Mouse (Mus musculus) intestine, embryonic 14.5 days (tissue): ENCODE measurements at regions not wholly inside any gene's neighbourhood (a gene's known extent, or its start where the extent isn't known, plus 50 kb on each side); places are given as distances from the start of the nearest gene placed in this dataset.

Source experiments
- ATAC-seq: fragments of 200-750 bp; cut with Nextera tagmentation; replicated peaks from 2 replicates; pipeline ENCODE4 v1.8.0; 2017; ENCODE audit warnings: low read depth, moderate number of reproducible peaks, moderate TSS enrichment, moderate library complexity; ENCODE audit not compliant: low FRiP score, low TSS enrichment
- DNase-seq: peaks from one replicate; pipeline ENCODE4 v3.0.0-alpha.2; 2018; ENCODE audit warnings: low spot score
- H3K27ac ChIP-seq: fragments of 300-500 bp; sonication (generic); 2 replicates; pipeline ENCODE4 v1.5.1; 2014; ENCODE audit warnings: low read depth, mild to moderate bottlenecking, control low read depth
- H3K27me3 ChIP-seq: fragments of 300-500 bp; sonication (generic); replicated peaks from 2 replicates; pipeline ENCODE4 v1.6.1; 2014; ENCODE audit warnings: low read length, control low read depth; ENCODE audit not compliant: control insufficient read depth, insufficient read depth
- H3K36me3 ChIP-seq: fragments of 300-500 bp; sonication (generic); 2 replicates; pipeline ENCODE4 v1.6.1; 2014; ENCODE audit warnings: low read length, control low read depth; ENCODE audit not compliant: control insufficient read depth, insufficient read depth
- H3K4me1 ChIP-seq: fragments of 300-500 bp; sonication (generic); replicated peaks from 2 replicates; pipeline ENCODE4 v1.6.1; 2014; ENCODE audit warnings: low read length, control low read depth, mixed read lengths; ENCODE audit not compliant: control insufficient read depth, insufficient read depth
- H3K4me2 ChIP-seq: fragments of 300-500 bp; sonication (generic); 2 replicates; pipeline ENCODE4 v1.6.1; 2014; ENCODE audit warnings: low read length
- H3K4me3 ChIP-seq: fragments of 300-500 bp; sonication (generic); 2 replicates; pipeline ENCODE4 v1.5.1; 2014; ENCODE audit warnings: low read depth, low read length, control low read depth, mixed read lengths
- H3K9ac ChIP-seq: fragments of 300-500 bp; sonication (generic); 2 replicates; pipeline ENCODE4 v1.6.1; 2014; ENCODE audit warnings: mild to moderate bottlenecking, low read length
- H3K9me3 ChIP-seq: fragments of 300-500 bp; sonication (generic); 2 replicates; pipeline ENCODE4 v1.6.1; 2016; ENCODE audit warnings: low read length, control low read depth; ENCODE audit not compliant: control insufficient read depth
- WGBS: fragments of 180-500 bp; shearing (Covaris S2); extraction: QIAGEN DNeasy Blood & Tissue Kit; methylation state at CpG from one replicate; pipeline ENCODE4 v1.1.7; 2014; 5-methylcytosine and 5-hydroxymethylcytosine counted together

DNA sequence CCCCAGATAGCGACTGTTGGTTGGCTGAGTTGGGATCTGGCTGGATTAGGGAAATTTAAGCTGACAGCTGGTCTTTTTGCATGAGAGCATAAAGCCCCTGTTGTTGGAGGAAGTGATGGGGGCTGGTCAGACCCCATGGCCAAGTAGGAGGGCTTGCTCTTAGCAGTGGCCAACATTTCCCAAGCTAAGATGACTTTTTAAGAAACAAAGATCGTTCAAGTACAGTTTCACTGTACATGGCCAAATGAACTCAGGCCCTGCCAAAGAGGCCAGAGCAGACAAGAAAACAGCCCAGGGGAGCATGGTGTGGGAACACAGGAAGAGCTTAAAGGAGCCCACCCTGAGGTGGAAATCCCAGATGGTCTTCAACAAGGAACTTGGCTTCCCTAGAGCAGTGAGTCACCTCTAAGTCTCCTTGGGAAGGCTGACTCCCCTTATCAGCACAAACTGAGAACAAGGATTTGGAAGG, 128.0 kb upstream of the Ankrd55 start:
- DNase-seq (no peak), ATAC-seq (0 out of 2 replicates have a peak, but pooled peaks have one; percentile 68)
- Histone ChIP-seq H3K4me2 (no peak overlapping the region), H3K27ac (peak overlapping the region; percentile 8; the same call in 1 of the 2 replicates), H3K9ac (no peak overlapping the region), H3K4me1 (no peaks in the 10 kb centered on the region), H3K27me3 (no peaks in the 10 kb centered on the region), H3K4me3 (no peak overlapping the region), H3K36me3 (no peaks in the 10 kb centered on the region), H3K9me3 (peaks cover 3% of the 10 kb centered on the region; the same call in 1 of the 2 replicates)
- WGBS, result 56% methylated on average over 2 of the region's 2 CpGs

DNA sequence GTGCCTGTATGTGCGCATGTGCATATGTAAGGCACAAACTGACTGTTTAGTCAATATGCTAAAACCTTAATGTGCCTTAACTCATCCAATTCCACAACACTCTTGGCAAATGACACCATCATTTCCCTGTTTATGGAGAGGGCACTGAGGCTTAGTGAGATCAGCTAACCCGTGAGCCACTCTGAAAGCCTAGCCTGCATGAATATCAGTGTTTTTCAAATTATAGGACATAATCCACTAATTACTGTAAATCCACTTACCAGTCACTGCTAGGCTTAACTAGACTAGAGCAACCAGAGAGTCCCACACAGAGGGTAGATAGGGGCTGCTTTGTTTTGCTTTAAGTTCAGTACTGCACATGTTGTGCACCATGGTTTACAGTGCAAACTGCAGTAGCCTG, 127.5 kb upstream of the Ankrd55 start:
- Histone ChIP-seq H3K27ac (no peak overlapping the region), H3K36me3 (no peaks in the 10 kb centered on the region), H3K4me3 (no peak overlapping the region), H3K4me2 (no peak overlapping the region), H3K27me3 (no peaks in the 10 kb centered on the region), H3K9me3 (peaks cover 3% of the 10 kb centered on the region; the same call in 1 of the 2 replicates), H3K9ac (no peak overlapping the region), H3K4me1 (no peaks in the 10 kb centered on the region)
- 85% methylated on average over 2 of the region's 2 CpGs for WGBS
- no peak for ATAC-seq
- DNase-seq, result no peak

DNA sequence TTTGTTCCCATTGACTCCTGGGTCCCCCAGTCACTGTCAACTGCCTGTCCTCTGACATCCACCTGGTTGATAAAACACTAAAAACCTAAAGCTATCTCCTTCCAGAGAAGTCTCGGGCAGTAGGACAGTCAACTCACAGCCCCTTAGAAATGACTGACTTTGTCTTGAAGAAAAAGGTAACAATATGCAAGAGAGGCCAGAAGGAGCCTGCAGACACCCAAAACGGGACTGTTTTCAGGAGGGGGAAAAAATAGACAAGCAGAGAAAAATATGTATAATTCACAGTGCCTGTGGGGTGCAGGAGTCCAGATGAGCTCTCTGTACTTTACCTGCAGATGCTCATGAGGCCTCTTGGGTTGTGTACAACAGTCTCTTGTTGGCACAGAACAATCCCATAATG, 126.4 kb upstream of the Ankrd55 start:
- ATAC-seq (no peak), DNase-seq (no peak)
- Histone ChIP-seq H3K9me3 (peaks cover 3% of the 10 kb centered on the region; the same call in 1 of the 2 replicates), H3K27ac (no peak overlapping the region), H3K9ac (no peak overlapping the region), H3K4me2 (no peak overlapping the region), H3K4me1 (no peaks in the 10 kb centered on the region), H3K4me3 (no peak overlapping the region), H3K36me3 (no peaks in the 10 kb centered on the region), H3K27me3 (no peaks in the 10 kb centered on the region)
- 83% methylated on average over 2 of the region's 2 CpGs for WGBS

DNA sequence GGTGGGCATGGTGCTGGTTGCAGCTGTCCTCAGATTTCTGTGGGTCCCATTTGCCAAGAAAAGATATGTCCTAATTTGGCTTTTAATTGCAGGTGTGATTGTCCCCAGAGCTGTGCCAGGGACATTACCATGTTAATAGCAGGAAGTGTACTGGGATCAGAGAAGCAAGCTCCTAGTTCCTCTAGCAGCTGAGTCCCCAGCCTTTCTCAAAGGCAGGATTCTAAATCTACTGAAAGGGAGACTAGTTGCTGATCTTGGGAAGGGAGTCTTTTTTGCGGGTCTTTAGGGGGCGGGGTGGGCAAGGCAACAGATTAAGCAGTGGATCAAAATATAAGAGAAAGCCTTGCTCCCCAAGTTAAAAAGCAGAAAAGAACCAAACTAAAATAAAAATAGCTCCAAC, 122.3 kb upstream of the Ankrd55 start:
- WGBS, result 72% methylated on average over 2 of the region's 2 CpGs
- no peaks in the 10 kb centered on the region for H3K27me3 ChIP-seq
- H3K9me3 ChIP-seq, result no peaks in the 10 kb centered on the region
- no peak overlapping the region for H3K4me2 ChIP-seq
- no peak overlapping the region for H3K27ac ChIP-seq
- H3K9ac ChIP-seq, result no peak overlapping the region
- no peak overlapping the region for H3K4me3 ChIP-seq
- no peak for ATAC-seq
- no peaks in the 10 kb centered on the region for H3K4me1 ChIP-seq
- DNase-seq, result no peak
- no peaks in the 10 kb centered on the region for H3K36me3 ChIP-seq

DNA sequence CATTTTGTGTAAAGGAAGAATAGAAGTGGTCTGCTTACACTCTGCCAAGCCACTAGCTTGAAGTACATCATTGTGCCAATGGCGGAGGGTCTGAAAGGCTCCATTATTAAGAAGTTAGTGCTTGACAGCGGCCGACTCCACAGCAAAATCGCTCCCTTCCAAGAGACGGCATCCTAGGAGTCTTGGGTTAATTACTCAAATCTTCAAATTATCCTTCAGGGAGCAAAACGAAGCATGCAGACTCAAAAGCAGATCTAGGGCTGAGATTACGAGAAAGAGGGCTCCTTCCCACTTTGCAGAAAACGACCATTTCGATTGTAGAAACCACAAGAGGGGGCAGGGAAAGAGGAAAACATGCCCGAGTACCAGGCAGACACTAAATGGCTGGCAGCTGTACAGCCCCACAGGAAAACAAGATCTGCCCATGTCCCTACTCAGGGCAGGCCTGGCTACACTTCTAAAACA, 121.9 kb upstream of the Ankrd55 start:
- H3K27me3 ChIP-seq, result no peaks in the 10 kb centered on the region
- no peak for DNase-seq
- no peak overlapping the region for H3K27ac ChIP-seq
- no peak overlapping the region for H3K9ac ChIP-seq
- ATAC-seq, result no peak
- H3K4me2 ChIP-seq, result no peak overlapping the region
- H3K4me1 ChIP-seq, result no peaks in the 10 kb centered on the region
- WGBS, result 73% methylated on average over 10 of the region's 10 CpGs
- no peak overlapping the region for H3K4me3 ChIP-seq
- H3K36me3 ChIP-seq, result no peaks in the 10 kb centered on the region
- no peaks in the 10 kb centered on the region for H3K9me3 ChIP-seq

DNA sequence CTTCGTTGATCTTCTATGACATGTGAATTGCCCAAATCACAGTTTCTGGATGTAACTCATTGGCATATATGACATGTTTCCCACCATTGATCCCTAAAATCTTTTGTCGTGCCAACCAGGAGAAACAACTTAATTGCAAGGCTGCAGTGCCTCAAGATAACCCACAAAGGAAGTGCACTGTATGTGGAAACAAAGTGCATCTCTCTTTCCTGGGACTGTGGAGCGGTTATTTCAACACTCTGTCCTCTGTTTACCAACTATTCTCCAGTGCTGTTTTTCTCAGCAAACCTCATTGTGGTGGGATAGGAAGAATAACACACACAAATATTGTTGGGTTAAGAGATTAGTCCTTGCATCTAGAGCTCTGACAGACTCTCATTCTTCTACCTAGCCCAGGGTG, 119.8 kb upstream of the Ankrd55 start:
- H3K4me3 ChIP-seq, result no peak overlapping the region

DNA sequence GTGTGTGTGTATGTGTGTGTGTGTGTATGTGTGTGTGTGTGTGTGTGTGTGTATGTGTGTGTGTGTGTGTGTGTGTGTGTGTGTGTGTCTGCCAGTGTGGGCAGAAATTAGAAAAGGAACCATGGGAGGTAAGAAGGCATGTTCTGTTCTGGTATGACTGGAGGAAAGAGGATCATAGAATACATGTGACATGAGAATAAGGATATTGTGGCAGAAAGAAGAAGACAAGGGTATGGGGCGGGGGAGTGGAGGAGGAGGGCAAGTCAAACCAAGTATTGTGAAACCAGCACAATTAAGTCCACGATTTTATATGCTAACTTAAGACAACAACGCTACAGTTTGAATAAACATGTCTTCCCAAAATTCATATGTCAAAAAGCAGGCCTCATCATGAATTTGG, 117.4 kb upstream of the Ankrd55 start:
- Histone ChIP-seq H3K9me3 (no peaks in the 10 kb centered on the region), H3K4me2 (no peak overlapping the region), H3K27me3 (no peaks in the 10 kb centered on the region), H3K4me1 (no peaks in the 10 kb centered on the region), H3K4me3 (no peak overlapping the region), H3K27ac (no peak overlapping the region), H3K9ac (no peak overlapping the region), H3K36me3 (no peaks in the 10 kb centered on the region)
- DNase-seq (no peak), ATAC-seq (no peak)
- WGBS, result 85% methylated on average over 3 of the region's 3 CpGs

More for the DNA sequence above, 119.8 kb upstream of the Ankrd55 start:
- 79% methylated on average over 3 of the region's 3 CpGs for WGBS
- Histone ChIP-seq H3K27me3 (no peaks in the 10 kb centered on the region), H3K4me2 (no peak overlapping the region), H3K4me1 (no peaks in the 10 kb centered on the region), H3K9me3 (no peaks in the 10 kb centered on the region), H3K9ac (no peak overlapping the region), H3K27ac (no peak overlapping the region), H3K36me3 (no peaks in the 10 kb centered on the region)
- no peak for DNase-seq
- ATAC-seq, result no peak

DNA sequence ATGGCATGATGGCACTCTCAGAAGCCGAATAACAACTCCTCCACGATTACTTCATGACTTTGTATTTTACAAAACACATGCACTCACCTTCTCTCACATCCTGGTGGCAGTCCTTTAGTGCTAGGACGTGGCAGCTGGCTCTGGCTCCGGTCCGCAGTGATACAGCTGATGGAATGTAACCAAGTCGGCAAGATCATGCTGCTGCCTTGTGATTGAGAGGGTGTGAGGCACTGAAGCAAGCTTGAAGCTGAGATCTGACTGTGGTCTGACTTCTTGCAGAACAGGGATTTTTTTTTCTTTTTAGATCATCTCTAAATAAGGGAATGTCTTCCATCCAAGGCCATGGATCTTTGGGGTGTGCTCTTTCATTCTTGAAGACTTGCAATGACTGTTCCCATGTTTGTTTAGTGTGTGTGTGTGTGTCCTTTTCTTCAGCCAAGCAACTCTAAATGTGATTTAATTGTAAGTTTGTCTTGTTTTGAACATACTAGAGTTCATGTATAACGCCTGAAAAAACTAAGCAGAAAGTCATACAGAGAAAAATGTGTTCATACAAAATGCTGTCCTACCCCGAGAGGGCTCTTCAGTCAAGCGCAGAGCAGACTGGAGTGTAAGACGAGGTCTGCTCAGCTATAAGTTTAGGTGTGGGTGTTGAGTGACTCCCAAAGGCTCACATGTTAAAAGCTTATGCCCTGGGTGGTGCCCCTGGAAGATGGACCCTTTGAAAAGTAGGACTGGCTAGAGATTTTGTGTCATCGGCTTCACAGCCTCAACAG, 116.1 kb upstream of the Ankrd55 start:
- H3K36me3 ChIP-seq, result no peaks in the 10 kb centered on the region
- no peaks in the 10 kb centered on the region for H3K9me3 ChIP-seq
- H3K27me3 ChIP-seq, result no peaks in the 10 kb centered on the region
- H3K4me3 ChIP-seq, result no peak overlapping the region
- H3K4me2 ChIP-seq, result no peak overlapping the region
- DNase-seq (no peak), ATAC-seq (no peak)
- no peak overlapping the region for H3K9ac ChIP-seq
- no peaks in the 10 kb centered on the region for H3K4me1 ChIP-seq
- H3K27ac ChIP-seq, result no peak overlapping the region
- 79% methylated on average over 11 of the region's 11 CpGs for WGBS

DNA sequence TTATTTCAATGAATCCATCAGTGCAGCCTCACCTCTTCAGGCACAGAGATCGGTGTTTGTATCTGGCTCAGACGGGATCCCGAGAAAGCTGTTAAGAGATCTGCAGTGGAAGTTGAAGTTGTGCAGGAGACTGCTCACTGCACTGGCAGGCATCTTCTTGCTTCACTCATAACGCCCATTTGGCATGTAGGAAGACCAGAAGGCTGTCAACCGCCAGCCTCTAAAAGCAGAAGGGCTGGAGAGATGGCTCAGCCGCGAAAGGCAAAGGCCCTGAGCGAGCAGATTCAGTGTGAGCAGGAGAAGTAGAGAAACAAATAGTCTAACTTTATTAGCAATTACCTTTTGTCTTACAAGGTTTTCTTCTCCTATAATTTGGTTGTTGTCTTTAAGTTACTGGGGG, 114.3 kb upstream of the Ankrd55 start:
- Histone ChIP-seq H3K27me3 (no peaks in the 10 kb centered on the region), H3K4me1 (no peaks in the 10 kb centered on the region), H3K4me3 (no peak overlapping the region), H3K4me2 (no peak overlapping the region), H3K36me3 (no peaks in the 10 kb centered on the region), H3K9ac (no peak overlapping the region), H3K9me3 (no peaks in the 10 kb centered on the region), H3K27ac (no peak overlapping the region)
- WGBS, result 64% methylated on average over 8 of the region's 8 CpGs
- DNase-seq (no peak), ATAC-seq (no peak)
